Mouse (Mus musculus): ENCODE measurements around the gene Fbxo21.
A peak's percentile ranks its signal among the peaks of the same experiment; 100 is the strongest.

Fbxo21 gene

GRCm38 (mm10) chr5:117976657-117977500 lies at the start of gene Fbxo21:
TSS of gene Fbxo21 (plus strand) at chr5:117976730.
- DNase-seq, result peak; percentile 94

- no peak for DNase-seq
These were observed 48.0 kb upstream of the Fbxo21 start for GRCm38 (mm10) chr5:117928553-117928952.

- no peak for DNase-seq
These were observed 44.3 kb upstream of the Fbxo21 start for GRCm38 (mm10) chr5:117932222-117932621.

- DNase-seq, result peak; percentile 99
These were observed 43.7 kb upstream of the Fbxo21 start for GRCm38 (mm10) chr5:117932862-117933261.

- DNase-seq, result no peak
These were observed 40.2 kb upstream of the Fbxo21 start for GRCm38 (mm10) chr5:117936346-117936745.

GRCm38 (mm10) chr5:117937186-117937585 lies 39.3 kb upstream of the Fbxo21 start:
- no peak for DNase-seq

GRCm38 (mm10) chr5:117938182-117938581 lies 38.3 kb upstream of the Fbxo21 start:
- peak; percentile 63 for DNase-seq

- no peak for DNase-seq
These were observed 37.1 kb upstream of the Fbxo21 start for GRCm38 (mm10) chr5:117939402-117939801.

- no peak for DNase-seq
These were observed 35.0 kb upstream of the Fbxo21 start for GRCm38 (mm10) chr5:117941552-117941951.

- DNase-seq, result peak; percentile 72
These were observed 29.9 kb upstream of the Fbxo21 start for GRCm38 (mm10) chr5:117946605-117947004.

- no peak for DNase-seq
These were observed 27.1 kb upstream of the Fbxo21 start for GRCm38 (mm10) chr5:117949393-117949792.

GRCm38 (mm10) chr5:117953893-117954292 lies 22.6 kb upstream of the Fbxo21 start:
- no peak for DNase-seq

GRCm38 (mm10) chr5:117954429-117954828 lies 22.1 kb upstream of the Fbxo21 start:
- DNase-seq, result no peak

- DNase-seq, result no peak
These were observed 20.7 kb upstream of the Fbxo21 start for GRCm38 (mm10) chr5:117955675-117956420.

GRCm38 (mm10) chr5:117964750-117965149 lies 11.8 kb upstream of the Fbxo21 start:
- DNase-seq, result no peak

GRCm38 (mm10) chr5:117966956-117967355 lies 9.6 kb upstream of the Fbxo21 start:
- no peak for DNase-seq

GRCm38 (mm10) chr5:117967659-117968069 lies 8.9 kb upstream of the Fbxo21 start:
- no peak for DNase-seq

GRCm38 (mm10) chr5:117969681-117970427 lies 6.7 kb upstream of the Fbxo21 start:
- no peak for DNase-seq

- no peak for DNase-seq
These were observed 270 bp upstream of the Fbxo21 start for GRCm38 (mm10) chr5:117976263-117976656.

- peak; percentile 54 for DNase-seq
These were observed 1.1 kb downstream of the Fbxo21 start for GRCm38 (mm10) chr5:117977501-117978158.

- DNase-seq, result no peak
These were observed 1.7 kb downstream of the Fbxo21 start for GRCm38 (mm10) chr5:117978159-117978697.

- DNase-seq, result no peak
These were observed 2.6 kb downstream of the Fbxo21 start for GRCm38 (mm10) chr5:117979082-117979481.
